Mouse (Mus musculus): Measurements from ENCODE around the gene Ccdc88c. TPM values are rescaled to one million over a fixed set of nuclear protein-coding genes. Genes with fewer than 3 reads are reported as not detected.
A peak's percentile ranks its signal among the peaks of the same experiment; 100 is the strongest.

The Ccdc88c gene
- polyA plus RNA-seq, 1 experiment from 2014 or later, result 13.3 TPM

DNA sequence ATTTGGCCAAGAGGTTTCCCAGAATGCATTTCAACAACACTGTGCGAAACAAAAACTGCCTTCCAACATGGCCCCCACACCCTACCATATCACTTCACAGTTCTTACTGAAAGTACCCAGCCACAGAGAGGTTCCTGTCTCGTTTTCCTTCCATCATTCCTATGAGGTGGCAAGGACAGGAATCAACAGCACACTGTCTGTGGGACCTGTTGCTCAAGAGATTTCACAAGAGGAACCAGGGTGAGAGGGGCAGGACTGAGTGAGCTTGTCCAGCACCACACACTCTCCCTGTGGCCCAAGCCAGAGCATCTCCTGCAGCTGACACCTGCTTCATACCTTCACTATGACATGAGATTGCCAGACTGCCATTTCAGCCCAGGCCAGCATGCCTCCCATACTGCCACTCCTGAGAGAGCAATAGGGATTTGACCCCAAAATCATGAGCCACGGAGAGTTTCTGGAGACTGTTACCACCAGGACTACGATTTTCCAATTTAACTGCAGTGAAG, 39.0 kb downstream of the Ccdc88c start:
- no peak for ATAC-seq (ENCODE audit: insufficient number of reproducible peaks, insufficient read depth, low FRiP score, low read depth)
- Histone ChIP-seq H3K9me3 (ENCODE audit: control insufficient read depth, low read depth, low read length) (no peaks in the 10 kb centered on the region), H3K27me3 (ENCODE audit: control insufficient read depth, insufficient read depth, low read length) (no peaks in the 10 kb centered on the region), H3K4me3 (ENCODE audit: low read depth, low read length) (no peak overlapping the region), H3K36me3 (ENCODE audit: control insufficient read depth, insufficient read depth, low read length) (no peaks in the 10 kb centered on the region), H3K9ac (replicated peaks; ENCODE audit: low read depth, low read length) (no peak overlapping the region), H3K4me1 (ENCODE audit: control insufficient read depth, insufficient read depth, low read length) (no peaks in the 10 kb centered on the region; the same call in 1 of the 2 replicates), H3K4me2 (replicated peaks; ENCODE audit: low read depth, low read length) (no peak overlapping the region), H3K27ac (ENCODE audit: low read length) (no peak overlapping the region)
- 69% methylated on average over 4 of the region's 4 CpGs for WGBS

DNA sequence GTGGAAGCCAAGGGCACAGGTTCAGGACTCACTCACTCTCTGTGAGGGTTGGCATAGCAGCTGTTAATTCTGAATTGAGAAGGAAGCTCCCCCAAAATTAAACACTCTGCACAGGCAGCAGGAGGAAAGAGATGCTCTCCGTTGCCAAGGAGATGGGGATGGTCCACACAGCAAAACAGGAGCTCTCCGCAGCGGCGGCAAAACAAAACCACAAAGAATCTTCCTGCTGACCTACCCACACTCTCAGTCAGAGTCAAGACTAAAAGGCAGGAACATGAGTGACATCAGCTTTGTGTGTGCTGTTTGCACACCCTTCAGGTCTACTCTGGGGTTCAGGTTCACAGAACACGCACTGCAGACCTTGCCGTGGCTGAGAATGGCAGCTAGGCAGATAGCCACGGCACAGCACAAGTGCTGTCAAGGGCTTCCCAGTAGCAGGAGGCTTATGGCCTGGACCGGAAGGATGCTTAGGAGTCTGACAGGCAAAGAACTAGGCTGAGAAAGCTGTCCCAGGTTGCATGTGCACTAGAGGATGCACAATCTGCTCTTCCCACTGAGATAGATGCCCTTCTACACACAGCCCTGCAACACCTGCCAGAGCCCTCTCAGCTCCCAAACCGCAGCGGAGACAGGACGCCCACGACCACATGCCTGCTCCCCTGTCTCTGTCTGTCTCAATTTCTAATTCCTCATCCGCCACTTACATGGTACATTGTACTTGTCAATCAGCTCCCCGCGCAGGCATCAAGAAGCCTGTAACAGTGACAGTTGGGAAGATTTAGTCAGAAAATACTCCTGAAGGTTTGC, 40.3 kb downstream of the Ccdc88c start:
- no peak overlapping the region for H3K9ac ChIP-seq (replicated peaks; ENCODE audit: low read depth, low read length)
- H3K36me3 ChIP-seq (ENCODE audit: control insufficient read depth, insufficient read depth, low read length), result no peaks in the 10 kb centered on the region
- ATAC-seq (ENCODE audit: insufficient number of reproducible peaks, insufficient read depth, low FRiP score, low read depth), result no peak
- H3K4me3 ChIP-seq (ENCODE audit: low read depth, low read length), result no peak overlapping the region
- no peaks in the 10 kb centered on the region; the same call in 1 of the 2 replicates for H3K4me1 ChIP-seq (ENCODE audit: control insufficient read depth, insufficient read depth, low read length)
- H3K9me3 ChIP-seq (ENCODE audit: control insufficient read depth, low read depth, low read length), result no peaks in the 10 kb centered on the region
- H3K27ac ChIP-seq (ENCODE audit: low read length), result no peak overlapping the region
- no peak overlapping the region for H3K4me2 ChIP-seq (replicated peaks; ENCODE audit: low read depth, low read length)
- 83% methylated on average over 15 of the region's 15 CpGs for WGBS
- no peaks in the 10 kb centered on the region for H3K27me3 ChIP-seq (ENCODE audit: control insufficient read depth, insufficient read depth, low read length)

DNA sequence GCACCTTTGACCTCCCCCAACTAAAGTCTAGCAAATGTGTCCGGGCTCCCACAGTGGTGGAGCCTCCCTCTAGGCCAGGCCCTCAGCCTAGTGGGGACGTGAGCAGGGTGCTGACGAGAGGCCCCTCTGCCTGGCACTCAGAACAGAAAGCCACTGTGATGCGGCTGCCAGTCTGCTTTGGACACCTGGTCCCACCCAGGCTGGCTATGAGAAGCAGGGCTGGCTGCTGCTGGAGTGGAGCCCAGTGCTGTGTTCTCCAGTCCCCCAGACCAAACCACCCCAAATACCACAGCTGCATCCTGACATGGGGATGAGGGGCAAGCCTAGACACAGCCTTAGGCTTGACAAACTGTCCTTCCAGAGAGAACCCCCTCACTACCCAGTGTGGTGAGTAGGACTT, 42.4 kb downstream of the Ccdc88c start:
- no peak overlapping the region for H3K4me2 ChIP-seq (replicated peaks; ENCODE audit: low read depth, low read length)
- WGBS, result 73% methylated on average over 4 of the region's 4 CpGs
- H3K36me3 ChIP-seq (ENCODE audit: control insufficient read depth, insufficient read depth, low read length), result no peaks in the 10 kb centered on the region
- H3K4me1 ChIP-seq (ENCODE audit: control insufficient read depth, insufficient read depth, low read length), result peaks cover 10% of the 10 kb centered on the region; the same call in 1 of the 2 replicates
- H3K4me3 ChIP-seq (ENCODE audit: low read depth, low read length), result no peak overlapping the region
- no peak overlapping the region for H3K9ac ChIP-seq (replicated peaks; ENCODE audit: low read depth, low read length)
- no peak for ATAC-seq (ENCODE audit: insufficient number of reproducible peaks, insufficient read depth, low FRiP score, low read depth)
- H3K27me3 ChIP-seq (ENCODE audit: control insufficient read depth, insufficient read depth, low read length), result no peaks in the 10 kb centered on the region
- no peaks in the 10 kb centered on the region for H3K9me3 ChIP-seq (ENCODE audit: control insufficient read depth, low read depth, low read length)
- H3K27ac ChIP-seq (ENCODE audit: low read length), result no peak overlapping the region

DNA sequence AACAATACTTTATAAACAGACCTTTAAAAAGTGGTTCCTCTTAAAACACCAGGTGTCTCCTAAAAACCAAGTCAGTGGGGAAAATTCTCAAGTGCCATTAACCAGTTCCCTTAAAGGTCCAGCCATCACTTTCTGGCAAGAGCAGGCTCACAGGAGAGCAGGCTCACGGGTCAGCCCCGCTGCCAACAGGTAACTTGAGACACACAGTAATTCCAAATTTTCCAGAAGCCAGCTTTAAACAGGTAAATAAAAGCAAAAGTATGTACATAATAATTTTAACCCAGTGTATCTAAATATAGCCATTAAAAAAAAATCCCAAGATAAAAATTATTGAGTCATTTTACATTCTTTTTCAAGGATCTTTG, 43.1 kb downstream of the Ccdc88c start:
- Histone ChIP-seq H3K27me3 (ENCODE audit: control insufficient read depth, insufficient read depth, low read length) (no peaks in the 10 kb centered on the region), H3K36me3 (ENCODE audit: control insufficient read depth, insufficient read depth, low read length) (no peaks in the 10 kb centered on the region), H3K27ac (ENCODE audit: low read length) (no peak overlapping the region), H3K4me2 (replicated peaks; ENCODE audit: low read depth, low read length) (no peak overlapping the region), H3K9me3 (ENCODE audit: control insufficient read depth, low read depth, low read length) (no peaks in the 10 kb centered on the region), H3K9ac (replicated peaks; ENCODE audit: low read depth, low read length) (no peak overlapping the region), H3K4me3 (ENCODE audit: low read depth, low read length) (no peak overlapping the region), H3K4me1 (ENCODE audit: control insufficient read depth, insufficient read depth, low read length) (peaks cover 14% of the 10 kb centered on the region)
- no peak for ATAC-seq (ENCODE audit: insufficient number of reproducible peaks, insufficient read depth, low FRiP score, low read depth)
- WGBS, result 83% methylated on average over 2 of the region's 2 CpGs

DNA sequence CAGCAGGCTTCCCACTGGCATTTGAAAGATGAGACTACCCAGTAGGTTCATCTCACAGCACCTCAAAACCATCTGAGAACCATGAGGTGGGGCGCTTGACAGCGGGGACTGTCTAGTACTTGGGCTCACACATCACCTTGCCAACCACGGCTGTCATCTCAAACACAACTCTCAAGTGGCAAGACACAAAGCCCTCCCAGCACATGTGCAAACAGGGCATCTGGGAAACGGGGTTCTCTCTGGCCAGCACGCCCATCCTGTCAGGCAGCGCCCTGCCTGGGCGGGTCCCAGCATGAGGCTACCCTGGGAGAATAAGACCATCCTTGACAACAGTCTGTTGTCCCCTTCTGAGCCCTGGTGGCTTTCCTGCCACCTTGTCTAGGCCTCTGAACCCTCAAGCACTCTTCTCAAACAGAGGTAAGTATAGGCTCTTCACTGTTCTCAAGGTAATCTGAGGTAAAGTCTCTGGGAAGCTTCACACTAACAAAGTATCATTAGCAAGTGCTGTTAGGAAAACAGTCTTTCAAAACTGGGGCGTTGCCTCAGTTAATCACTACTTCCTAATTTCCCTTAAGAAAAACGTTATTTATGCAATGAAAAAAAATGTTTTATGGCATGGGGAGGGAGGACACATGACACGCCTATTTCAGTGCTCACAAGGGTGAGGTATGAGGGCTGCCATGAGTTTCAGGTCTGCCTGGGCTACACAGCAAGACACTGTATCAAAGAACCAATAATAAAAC, 43.6 kb downstream of the Ccdc88c start:
- Histone ChIP-seq H3K27me3 (ENCODE audit: control insufficient read depth, insufficient read depth, low read length) (no peaks in the 10 kb centered on the region), H3K9ac (replicated peaks; ENCODE audit: low read depth, low read length) (no peak overlapping the region), H3K9me3 (ENCODE audit: control insufficient read depth, low read depth, low read length) (no peaks in the 10 kb centered on the region), H3K4me1 (ENCODE audit: control insufficient read depth, insufficient read depth, low read length) (peaks cover 17% of the 10 kb centered on the region), H3K4me3 (ENCODE audit: low read depth, low read length) (no peak overlapping the region), H3K27ac (ENCODE audit: low read length) (no peak overlapping the region), H3K4me2 (replicated peaks; ENCODE audit: low read depth, low read length) (no peak overlapping the region), H3K36me3 (ENCODE audit: control insufficient read depth, insufficient read depth, low read length) (no peaks in the 10 kb centered on the region)
- 78% methylated on average over 10 of the region's 10 CpGs for WGBS
- ATAC-seq (ENCODE audit: insufficient number of reproducible peaks, insufficient read depth, low FRiP score, low read depth), result no peak

DNA sequence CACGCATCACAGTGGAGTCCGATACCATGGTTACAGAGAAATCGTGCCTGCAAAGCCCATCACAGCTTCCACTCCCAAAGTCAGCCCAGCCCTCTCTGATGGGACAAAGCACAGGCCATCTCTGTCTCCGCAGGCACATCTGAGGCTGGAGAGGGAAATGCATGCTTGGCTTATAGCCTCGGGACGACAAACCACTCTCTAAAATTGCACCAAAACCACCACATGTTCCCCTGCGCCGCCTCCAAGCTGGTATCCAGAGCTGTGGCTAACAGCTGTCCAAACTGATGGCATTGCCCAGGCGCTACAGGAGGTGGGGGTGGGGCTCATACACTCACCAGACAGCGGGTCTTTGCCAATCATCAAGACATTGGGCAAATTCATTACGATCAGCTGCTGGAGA, 45.3 kb downstream of the Ccdc88c start:
- ATAC-seq (ENCODE audit: insufficient number of reproducible peaks, insufficient read depth, low FRiP score, low read depth), result no peak
- Histone ChIP-seq H3K9ac (replicated peaks; ENCODE audit: low read depth, low read length) (no peak overlapping the region), H3K4me3 (ENCODE audit: low read depth, low read length) (no peak overlapping the region), H3K36me3 (ENCODE audit: control insufficient read depth, insufficient read depth, low read length) (no peaks in the 10 kb centered on the region), H3K9me3 (ENCODE audit: control insufficient read depth, low read depth, low read length) (no peaks in the 10 kb centered on the region), H3K27me3 (ENCODE audit: control insufficient read depth, insufficient read depth, low read length) (no peaks in the 10 kb centered on the region), H3K4me1 (ENCODE audit: control insufficient read depth, insufficient read depth, low read length) (peaks cover 20% of the 10 kb centered on the region), H3K4me2 (replicated peaks; ENCODE audit: low read depth, low read length) (no peak overlapping the region), H3K27ac (ENCODE audit: low read length) (no peak overlapping the region)
- 83% methylated on average over 11 of the region's 11 CpGs for WGBS

DNA sequence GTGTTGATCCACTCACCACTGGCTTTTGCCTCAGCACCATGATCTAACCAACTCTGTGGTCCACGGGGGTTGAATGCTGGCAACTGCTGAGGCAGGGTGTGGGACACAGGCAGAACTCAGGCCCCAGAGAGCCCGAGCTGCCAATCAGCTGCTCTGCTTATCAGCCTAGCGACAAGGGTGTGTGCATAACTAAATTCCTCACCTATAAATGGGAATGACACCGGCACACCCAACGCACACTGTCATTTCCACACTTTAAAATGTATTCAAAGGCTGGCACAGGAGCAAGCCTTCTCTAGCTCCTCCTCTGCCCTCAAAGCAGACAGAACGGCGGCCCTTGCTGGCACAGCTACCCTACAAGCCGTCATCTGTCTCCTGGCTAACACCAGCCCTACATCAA, 46.6 kb downstream of the Ccdc88c start:
- no peaks in the 10 kb centered on the region for H3K36me3 ChIP-seq (ENCODE audit: control insufficient read depth, insufficient read depth, low read length)
- 0 out of 2 replicates have a peak, but pooled peaks have one; percentile 20 for ATAC-seq (ENCODE audit: insufficient number of reproducible peaks, insufficient read depth, low FRiP score, low read depth)
- no peaks in the 10 kb centered on the region for H3K27me3 ChIP-seq (ENCODE audit: control insufficient read depth, insufficient read depth, low read length)
- H3K4me1 ChIP-seq (ENCODE audit: control insufficient read depth, insufficient read depth, low read length), result peaks cover 24% of the 10 kb centered on the region
- H3K27ac ChIP-seq (ENCODE audit: low read length), result no peak overlapping the region
- no peak overlapping the region for H3K4me3 ChIP-seq (ENCODE audit: low read depth, low read length)
- H3K9ac ChIP-seq (replicated peaks; ENCODE audit: low read depth, low read length), result no peak overlapping the region
- H3K4me2 ChIP-seq (replicated peaks; ENCODE audit: low read depth, low read length), result no peak overlapping the region
- no peaks in the 10 kb centered on the region for H3K9me3 ChIP-seq (ENCODE audit: control insufficient read depth, low read depth, low read length)
- 63% methylated on average over 8 of the region's 8 CpGs for WGBS

DNA sequence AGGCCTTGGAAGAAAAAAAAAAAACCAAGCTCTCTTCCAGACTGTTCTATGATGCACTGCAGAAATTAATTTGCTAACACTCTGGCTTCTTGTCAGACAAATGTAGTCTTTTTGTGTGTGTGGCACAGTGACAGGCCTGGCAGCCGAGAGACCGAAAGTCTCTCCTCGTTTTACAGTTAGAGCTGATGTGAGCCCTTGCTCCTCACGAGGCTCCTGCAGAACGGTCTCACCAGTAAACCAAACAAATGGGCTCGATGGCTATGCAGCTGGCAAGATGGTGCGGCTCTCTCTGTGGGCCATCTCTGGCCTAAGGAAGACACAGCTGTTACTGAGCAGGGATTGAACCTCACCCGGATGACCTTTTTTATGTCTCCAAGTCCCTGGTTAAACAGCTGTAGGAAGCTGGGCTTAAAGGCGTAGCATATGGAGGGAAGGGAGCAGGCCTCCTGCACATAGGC, 48.3 kb downstream of the Ccdc88c start:
- no peak overlapping the region for H3K4me3 ChIP-seq (ENCODE audit: low read depth, low read length)
- peak overlapping the region; percentile 69; the same call in 1 of the 2 replicates for H3K27ac ChIP-seq (ENCODE audit: low read length)
- peaks cover 24% of the 10 kb centered on the region for H3K4me1 ChIP-seq (ENCODE audit: control insufficient read depth, insufficient read depth, low read length)
- no peaks in the 10 kb centered on the region for H3K27me3 ChIP-seq (ENCODE audit: control insufficient read depth, insufficient read depth, low read length)
- no peaks in the 10 kb centered on the region for H3K36me3 ChIP-seq (ENCODE audit: control insufficient read depth, insufficient read depth, low read length)
- H3K9ac ChIP-seq (replicated peaks; ENCODE audit: low read depth, low read length), result no peak overlapping the region
- WGBS, result 51% methylated on average over 9 of the region's 9 CpGs
- H3K9me3 ChIP-seq (ENCODE audit: control insufficient read depth, low read depth, low read length), result no peaks in the 10 kb centered on the region
- ATAC-seq (ENCODE audit: insufficient number of reproducible peaks, insufficient read depth, low FRiP score, low read depth), result peak; percentile 24; the same call in 1 of the 2 replicates
- no peak overlapping the region for H3K4me2 ChIP-seq (replicated peaks; ENCODE audit: low read depth, low read length)
